Mouse (Mus musculus) left cerebral cortex, adult 2 months (tissue): Measurements from ENCODE around the gene Nxph1. TPM values are rescaled to one million over a fixed set of nuclear protein-coding genes. Genes with fewer than 3 reads are reported as not detected.

ENCODE experiments used
- DNase-seq, 2 experiments: peaks; one replicate each; pipeline ENCODE4 v3.0.0; 2021 to 2022; ENCODE audit warnings: low spot score in 2 of 2, mixed read lengths in 1 of 2; ENCODE audit errors: extremely low spot score in 1 of 2
- H3K27ac ChIP-seq: fragments of 200-600 bp; 2 replicates; pipeline ENCODE4 v1.8.1; 2022
- H3K4me3 ChIP-seq: fragments of 200-600 bp; 2 replicates; pipeline ENCODE4 v1.8.1; 2022
- CTCF ChIP-seq: fragments of 200-600 bp; IDR thresholded peaks from 2 replicates; pipeline ENCODE4 v1.8.1; 2022; ENCODE audit warnings: antibody characterized with exemption, mild to moderate bottlenecking, moderate library complexity
- intact Hi-C: fragments of 180-260 bp; cut with DNase I; formaldehyde crosslinking; loops from one replicate; pipeline ENCODE4 v1.15.1; 2025
- total RNA-seq, 2 experiments: library from RNA; stranded (reverse); gene quantifications; 2 replicates each; pipeline ENCODE4 v1.2.3; 2021

Gene Nxph1
- total RNA-seq, 2 experiments from 2014 or later = 41.0 to 44.1 TPM

DNA sequence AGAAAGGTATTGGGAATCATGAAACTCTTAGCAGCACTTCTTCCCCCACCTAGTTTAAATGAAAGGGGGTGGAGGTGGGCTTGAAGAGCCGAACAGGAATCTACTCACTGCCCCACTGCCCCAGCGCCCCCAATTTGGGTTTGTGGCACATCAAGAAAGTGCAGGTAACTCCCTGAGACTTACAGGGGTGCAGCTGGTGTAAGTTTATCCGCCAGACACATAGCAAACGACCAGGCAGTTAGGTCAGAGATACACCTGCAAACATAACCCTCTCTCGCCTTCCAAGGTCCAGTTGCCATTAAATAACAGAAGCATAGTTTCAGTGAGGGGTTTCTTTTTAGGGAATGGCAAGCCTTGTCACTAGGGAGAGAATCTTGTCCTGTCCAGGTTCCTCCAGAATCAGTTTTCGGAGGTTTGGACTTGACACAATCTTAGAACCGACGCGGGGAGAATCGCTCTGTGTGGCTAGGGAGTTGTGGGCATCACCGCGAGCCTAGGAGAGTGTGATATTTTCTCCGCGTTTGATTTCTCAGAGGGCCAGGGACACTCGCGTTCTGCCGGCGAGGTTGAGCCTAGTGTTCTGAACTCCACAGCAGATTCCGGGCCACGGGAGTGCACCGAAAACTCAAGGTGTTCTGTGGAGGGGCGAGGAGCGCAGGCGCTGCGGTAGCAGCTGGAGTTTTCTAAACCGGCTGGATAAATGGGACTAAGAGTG, 2.5 kb downstream of the Nxph1 start:
- no peak for DNase-seq

DNA sequence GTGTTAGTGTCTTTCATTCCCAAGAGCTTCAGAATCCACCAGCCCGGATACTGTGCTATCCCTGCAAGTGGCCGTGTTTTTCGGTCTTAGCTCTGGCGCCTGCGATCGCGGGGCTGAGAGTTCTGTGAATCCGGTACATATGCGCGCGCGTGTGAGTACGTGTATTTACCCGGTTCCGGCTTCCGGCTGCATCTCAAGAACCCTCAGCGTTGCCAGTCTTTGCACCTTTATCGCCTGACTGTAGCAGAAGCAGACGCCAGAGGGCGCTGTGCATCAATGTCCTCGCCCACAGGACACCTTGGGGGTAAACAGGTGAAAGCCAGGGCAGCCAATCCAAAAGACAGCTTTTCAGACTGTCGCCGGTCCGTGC, 3.1 kb downstream of the Nxph1 start:
- TF ChIP-seq CTCF = peak; percentile 78
- intact Hi-C loops = loop anchor here (5.0 kb wide), 2 partner anchors 126 to 281 kb away; no protein-coding TSS in a partner anchor
- no peak overlapping the region for H3K27ac ChIP-seq

More for the DNA sequence above, 2.5 kb downstream of the Nxph1 start:
- no peak for TF ChIP-seq CTCF
- intact Hi-C loops = loop anchor here (5.0 kb wide), 2 partner anchors 127 to 282 kb away; no protein-coding TSS in a partner anchor
- Histone ChIP-seq H3K27ac (no peak overlapping the region), H3K4me3 (peak overlapping the region; percentile 47)

GRCm38 (mm10) chr6:8951884-8952590, 3.8 kb downstream of the Nxph1 start:
- intact Hi-C loops = loop anchor here (5.0 kb wide), 2 partner anchors 125 to 280 kb away; no protein-coding TSS in a partner anchor
- no peak overlapping the region; the same call in 1 of the 2 replicates for H3K27ac ChIP-seq
- peak overlapping the region; percentile 47; the same call in 1 of the 2 replicates for H3K4me3 ChIP-seq
- no peak for TF ChIP-seq CTCF
- no peak for DNase-seq

More for the DNA sequence above, 3.1 kb downstream of the Nxph1 start:
- DNase-seq = peak; percentile 76 to 77
- H3K4me3 ChIP-seq = peak overlapping the region; percentile 47

GRCm38 (mm10) chr6:8955817-8956529, 7.7 kb downstream of the Nxph1 start:
- Histone ChIP-seq H3K27ac (no peak overlapping the region), H3K4me3 (peak overlapping the region; percentile 24; the same call in 1 of the 2 replicates)
- intact Hi-C loops = no loop called here
- no peak for DNase-seq
- TF ChIP-seq CTCF = no peak

DNA sequence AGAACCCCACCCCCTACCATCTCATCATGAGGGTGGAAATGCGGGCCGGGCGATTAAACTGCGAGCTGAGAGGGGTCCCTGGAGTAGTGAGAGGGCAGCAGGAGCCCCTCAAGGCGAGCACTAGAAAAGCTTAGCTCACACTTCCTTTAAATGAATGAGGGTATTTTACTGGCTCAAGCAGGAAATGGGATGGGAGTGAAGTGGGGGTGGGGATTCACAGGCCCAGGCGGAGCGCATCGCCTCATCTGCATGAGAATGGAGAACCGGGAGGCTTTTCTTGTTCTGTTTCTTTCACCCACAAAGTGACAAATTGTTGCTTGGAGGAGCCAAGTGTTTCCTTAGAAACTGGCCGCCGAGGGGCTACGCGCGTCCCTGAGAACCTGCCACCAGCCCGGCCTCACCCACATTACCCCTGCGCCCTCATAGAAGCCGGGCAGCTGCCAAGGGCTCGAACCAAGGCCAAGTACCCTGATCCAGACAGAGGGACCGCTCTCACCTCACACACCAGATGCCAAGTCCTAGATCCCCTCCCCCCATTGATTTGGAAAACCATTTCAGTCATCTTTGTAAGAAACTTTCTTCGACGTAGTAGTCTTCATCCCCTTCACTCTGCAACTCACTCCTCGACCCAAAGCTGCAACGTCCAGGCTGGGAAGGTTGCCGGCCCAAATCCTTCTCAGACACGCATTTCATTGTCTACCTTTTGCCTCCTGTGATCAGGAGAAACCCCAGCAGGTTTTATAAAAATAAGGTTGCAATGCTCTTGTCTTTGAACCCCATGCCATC, 8.7 kb downstream of the Nxph1 start:
- intact Hi-C loops = no loop called here
- DNase-seq = no peak
- TF ChIP-seq CTCF = no peak
- no peak overlapping the region for H3K27ac ChIP-seq
- peak overlapping the region; percentile 21; the same call in 1 of the 2 replicates for H3K4me3 ChIP-seq

GRCm38 (mm10) chr6:8957529-8957887, 9.3 kb downstream of the Nxph1 start:
- no peak overlapping the region for H3K27ac ChIP-seq
- intact Hi-C loops = no loop called here
- no peak overlapping the region for H3K4me3 ChIP-seq
- TF ChIP-seq CTCF = no peak
- DNase-seq = no peak

DNA sequence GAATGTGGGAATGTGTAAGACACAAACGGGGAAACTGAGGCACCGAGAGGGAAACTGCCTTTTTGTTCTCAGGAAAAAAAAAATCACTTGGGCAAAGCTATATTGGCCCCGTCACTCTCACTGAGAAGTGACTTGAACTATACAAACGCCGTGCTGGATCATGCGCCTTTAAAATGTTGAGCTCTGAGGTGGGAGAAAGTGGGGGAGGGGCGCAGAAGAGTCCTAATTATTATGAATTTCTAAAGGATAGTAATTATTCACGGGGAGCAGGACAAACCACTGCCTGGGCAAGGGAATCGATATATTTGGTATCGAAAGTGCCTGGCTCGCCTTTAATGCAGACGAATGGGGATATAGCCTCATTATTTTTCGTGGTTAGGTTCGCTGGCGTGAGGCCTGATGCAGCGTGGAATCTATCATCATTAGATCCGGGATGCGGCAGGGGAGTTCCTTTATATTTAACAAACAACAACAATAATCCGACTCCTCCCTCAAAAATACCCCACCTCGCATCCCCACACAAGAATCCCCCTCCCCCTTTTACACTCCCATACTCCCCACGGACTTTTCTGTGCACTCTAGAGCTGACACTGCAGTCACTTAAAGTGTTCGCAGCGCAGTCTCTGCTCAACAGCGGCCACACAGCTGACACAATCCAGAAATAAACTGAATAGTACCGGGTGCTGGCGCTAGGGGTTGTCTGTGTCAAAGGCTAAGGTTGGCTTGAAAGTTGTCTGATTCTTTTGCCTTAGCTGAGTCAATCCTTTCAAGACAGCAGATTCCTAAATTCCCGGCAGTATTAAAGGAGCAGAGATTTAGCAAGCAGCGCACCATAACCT, 10.1 kb downstream of the Nxph1 start:
- peak; percentile 41 for TF ChIP-seq CTCF
- no peak overlapping the region for H3K27ac ChIP-seq
- intact Hi-C loops = no loop called here
- peak overlapping the region; percentile 15; the same call in 1 of the 2 replicates for H3K4me3 ChIP-seq
- DNase-seq = no peak

- intact Hi-C loops = loop anchor here (10.0 kb wide), 1 partner anchor 415 kb away; no protein-coding TSS in a partner anchor
- DNase-seq = no peak
- H3K27ac ChIP-seq = no peak overlapping the region
- no peak for TF ChIP-seq CTCF
- no peak overlapping the region for H3K4me3 ChIP-seq
Observed at GRCm38 (mm10) chr6:8959810-8960209, 11.6 kb downstream of the Nxph1 start.

GRCm38 (mm10) chr6:8970576-8970975, 22.3 kb downstream of the Nxph1 start:
- intact Hi-C loops = no loop called here
- DNase-seq = no peak
- no peak for TF ChIP-seq CTCF
- H3K4me3 ChIP-seq = no peak overlapping the region
- H3K27ac ChIP-seq = no peak overlapping the region

- Histone ChIP-seq H3K27ac (no peak overlapping the region), H3K4me3 (no peak overlapping the region)
- no peak for TF ChIP-seq CTCF
- DNase-seq = no peak
- intact Hi-C loops = no loop called here
Observed at GRCm38 (mm10) chr6:8979237-8979871, 31.1 kb downstream of the Nxph1 start.
